Mouse (Mus musculus): Measurements from ENCODE around the gene Plppr3. TPM values are rescaled to one million over a fixed set of nuclear protein-coding genes. Genes with fewer than 3 reads are reported as not detected.

Plppr3 gene
- polyA plus RNA-seq, 2 experiments = 61.5 to 220 TPM

- ATAC-seq (ENCODE audit: low FRiP score, low read depth) = no peak
- 69% methylated on average over 1 of the region's 1 CpGs for WGBS
Observed at GRCm38 (mm10) chr10:79877174-79877573, 2.7 kb upstream of the Plppr3 start.

GRCm38 (mm10) chr10:79873715-79874289 is 632 bp downstream of the Plppr3 start:
- peak overlapping the region; percentile 58 for H3K4me3 ChIP-seq (replicated peaks; ENCODE audit: low read length)
- H3K9me3 ChIP-seq (ENCODE audit: control insufficient read depth, low read length) = no peaks in the 10 kb centered on the region
- peak overlapping the region; percentile 75 for H3K27ac ChIP-seq (replicated peaks; ENCODE audit: low read depth, low read length)
- peak overlapping the region; percentile 72 for H3K4me2 ChIP-seq (replicated peaks; ENCODE audit: low read depth, low read length, severe bottlenecking)
- DNase-seq (ENCODE audit: low spot score) (no peak), ATAC-seq (ENCODE audit: low FRiP score, low read depth) (no peak; the same call in 1 of the 2 replicates)
- H3K36me3 ChIP-seq (ENCODE audit: control insufficient read depth, insufficient read depth, low read length) = peaks cover 29% of the 10 kb centered on the region
- WGBS = under 1% methylated on average over 26 of the region's 26 CpGs
- H3K9ac ChIP-seq (ENCODE audit: low read depth, low read length, severe bottlenecking) = peak overlapping the region; percentile 88
- peaks cover 16% of the 10 kb centered on the region; the same call in 1 of the 2 replicates for H3K4me1 ChIP-seq (ENCODE audit: control insufficient read depth, insufficient read depth, low read length)
- TF ChIP-seq POLR2A (IDR thresholded peaks at IDR 0.05; ENCODE audit: borderline replicate concordance, extremely low read depth, insufficient read depth, insufficient read length) = no peak
- no peaks in the 10 kb centered on the region for H3K27me3 ChIP-seq (ENCODE audit: control insufficient read depth, insufficient read depth, low read length)

More at GRCm38 (mm10) chr10:79877174-79877573, 2.7 kb upstream of the Plppr3 start:
- H3K27me3 ChIP-seq (ENCODE audit: control insufficient read depth, insufficient read depth, low read length) = no peaks in the 10 kb centered on the region
- H3K27ac ChIP-seq (replicated peaks; ENCODE audit: low read depth, low read length) = no peak overlapping the region
- no peak overlapping the region for H3K4me3 ChIP-seq (replicated peaks; ENCODE audit: low read length)
- peaks cover 18% of the 10 kb centered on the region; the same call in 1 of the 2 replicates for H3K4me1 ChIP-seq (ENCODE audit: control insufficient read depth, insufficient read depth, low read length)
- H3K9me3 ChIP-seq (ENCODE audit: control insufficient read depth, low read length) = no peaks in the 10 kb centered on the region
- no peak for DNase-seq (ENCODE audit: low spot score)
- TF ChIP-seq POLR2A (IDR thresholded peaks at IDR 0.05; ENCODE audit: borderline replicate concordance, extremely low read depth, insufficient read depth, insufficient read length) = no peak
- H3K4me2 ChIP-seq (replicated peaks; ENCODE audit: low read depth, low read length, severe bottlenecking) = no peak overlapping the region
- no peaks in the 10 kb centered on the region for H3K36me3 ChIP-seq (ENCODE audit: control insufficient read depth, insufficient read depth, low read length)
- no peak overlapping the region for H3K9ac ChIP-seq (ENCODE audit: low read depth, low read length, severe bottlenecking)

GRCm38 (mm10) chr10:79873313-79873712 is 1.1 kb downstream of the Plppr3 start:
- Histone ChIP-seq H3K36me3 (ENCODE audit: control insufficient read depth, insufficient read depth, low read length) (peaks cover 29% of the 10 kb centered on the region), H3K4me3 (replicated peaks; ENCODE audit: low read length) (peak overlapping the region; percentile 58), H3K4me2 (replicated peaks; ENCODE audit: low read depth, low read length, severe bottlenecking) (peak overlapping the region; percentile 72), H3K27me3 (ENCODE audit: control insufficient read depth, insufficient read depth, low read length) (no peaks in the 10 kb centered on the region), H3K9me3 (ENCODE audit: control insufficient read depth, low read length) (no peaks in the 10 kb centered on the region), H3K27ac (replicated peaks; ENCODE audit: low read depth, low read length) (0 out of 2 replicates have a peak overlapping the region, but pooled peaks have one; percentile 75), H3K9ac (ENCODE audit: low read depth, low read length, severe bottlenecking) (peak overlapping the region; percentile 88), H3K4me1 (ENCODE audit: control insufficient read depth, insufficient read depth, low read length) (peaks cover 16% of the 10 kb centered on the region; the same call in 1 of the 2 replicates)
- no peak for DNase-seq (ENCODE audit: low spot score)
- WGBS = 11% methylated on average over 6 of the region's 6 CpGs
- TF ChIP-seq POLR2A (IDR thresholded peaks at IDR 0.05; ENCODE audit: borderline replicate concordance, extremely low read depth, insufficient read depth, insufficient read length) = no peak
- no peak for ATAC-seq (ENCODE audit: low FRiP score, low read depth)

- H3K4me3 ChIP-seq (replicated peaks; ENCODE audit: low read length) = peak overlapping the region; percentile 58
- 49% methylated on average over 3 of the region's 3 CpGs for WGBS
- peak overlapping the region; percentile 88; the same call in 1 of the 2 replicates for H3K9ac ChIP-seq (ENCODE audit: low read depth, low read length, severe bottlenecking)
- H3K9me3 ChIP-seq (ENCODE audit: control insufficient read depth, low read length) = no peaks in the 10 kb centered on the region
- DNase-seq (ENCODE audit: low spot score) (no peak), ATAC-seq (ENCODE audit: low FRiP score, low read depth) (no peak)
- H3K27me3 ChIP-seq (ENCODE audit: control insufficient read depth, insufficient read depth, low read length) = no peaks in the 10 kb centered on the region
- peak overlapping the region; percentile 72 for H3K4me2 ChIP-seq (replicated peaks; ENCODE audit: low read depth, low read length, severe bottlenecking)
- peaks cover 29% of the 10 kb centered on the region for H3K36me3 ChIP-seq (ENCODE audit: control insufficient read depth, insufficient read depth, low read length)
- peaks cover 16% of the 10 kb centered on the region; the same call in 1 of the 2 replicates for H3K4me1 ChIP-seq (ENCODE audit: control insufficient read depth, insufficient read depth, low read length)
- H3K27ac ChIP-seq (replicated peaks; ENCODE audit: low read depth, low read length) = no peak overlapping the region
- no peak for TF ChIP-seq POLR2A (IDR thresholded peaks at IDR 0.05; ENCODE audit: borderline replicate concordance, extremely low read depth, insufficient read depth, insufficient read length)
Observed at GRCm38 (mm10) chr10:79872862-79873261, 1.6 kb downstream of the Plppr3 start.

GRCm38 (mm10) chr10:79871845-79872244 is 2.6 kb downstream of the Plppr3 start:
- Histone ChIP-seq H3K27me3 (ENCODE audit: control insufficient read depth, insufficient read depth, low read length) (no peaks in the 10 kb centered on the region), H3K4me3 (replicated peaks; ENCODE audit: low read length) (no peak overlapping the region), H3K4me1 (ENCODE audit: control insufficient read depth, insufficient read depth, low read length) (peaks cover 16% of the 10 kb centered on the region; the same call in 1 of the 2 replicates), H3K9me3 (ENCODE audit: control insufficient read depth, low read length) (no peaks in the 10 kb centered on the region), H3K36me3 (ENCODE audit: control insufficient read depth, insufficient read depth, low read length) (peaks cover 36% of the 10 kb centered on the region), H3K9ac (ENCODE audit: low read depth, low read length, severe bottlenecking) (no peak overlapping the region), H3K27ac (replicated peaks; ENCODE audit: low read depth, low read length) (no peak overlapping the region), H3K4me2 (replicated peaks; ENCODE audit: low read depth, low read length, severe bottlenecking) (no peak overlapping the region)
- ATAC-seq (ENCODE audit: low FRiP score, low read depth) = no peak
- TF ChIP-seq POLR2A (IDR thresholded peaks at IDR 0.05; ENCODE audit: borderline replicate concordance, extremely low read depth, insufficient read depth, insufficient read length) = no peak
- 94% methylated on average over 8 of the region's 8 CpGs for WGBS
- DNase-seq (ENCODE audit: low spot score) = no peak
